Mouse (Mus musculus): ENCODE measurements around the gene Calcoco1. TPM values are rescaled to one million over a fixed set of nuclear protein-coding genes. Genes with fewer than 3 reads are reported as not detected.
A peak's percentile ranks its signal among the peaks of the same experiment; 100 is the strongest.

Gene Calcoco1
- total and polyA plus RNA-seq, 2 experiments from 2014 or later = 36.9 to 42.6 TPM

GRCm38 (mm10) chr15:102739520-102740297 lies 17.7 kb upstream of the Calcoco1 start:
- Histone ChIP-seq H3K4me3 (ENCODE audit: low read depth, low read length) (no peak overlapping the region), H3K9me3 (ENCODE audit: low read length) (no peaks in the 10 kb centered on the region), H3K4me1 (ENCODE audit: insufficient read depth) (peaks cover 41% of the 10 kb centered on the region), H3K27me3 (ENCODE audit: insufficient read depth, low read length) (no peaks in the 10 kb centered on the region), H3K27ac (ENCODE audit: low read depth, low read length) (no peak overlapping the region), H3K4me2 (ENCODE audit: low read depth) (no peak overlapping the region), H3K36me3 (ENCODE audit: insufficient read depth) (no peaks in the 10 kb centered on the region), H3K9ac (no peak overlapping the region)
- DNase-seq (peak; percentile 87), ATAC-seq (peak; percentile 44)
- TF ChIP-seq CTCF (IDR thresholded peaks at IDR 0.05; ENCODE audit: low read depth) = peak; percentile 89
- 28% methylated on average over 15 of the region's 15 CpGs for WGBS

- no peak for TF ChIP-seq CTCF (IDR thresholded peaks at IDR 0.05; ENCODE audit: low read depth)
- no peak overlapping the region for H3K27ac ChIP-seq (ENCODE audit: low read depth, low read length)
- H3K4me3 ChIP-seq (ENCODE audit: low read depth, low read length) = no peak overlapping the region
- no peaks in the 10 kb centered on the region for H3K36me3 ChIP-seq (ENCODE audit: insufficient read depth)
- H3K27me3 ChIP-seq (ENCODE audit: insufficient read depth, low read length) = no peaks in the 10 kb centered on the region
- ATAC-seq (no peak), DNase-seq (no peak)
- 70% methylated on average over 2 of the region's 2 CpGs for WGBS
- no peak overlapping the region for H3K9ac ChIP-seq
- no peaks in the 10 kb centered on the region for H3K9me3 ChIP-seq (ENCODE audit: low read length)
- H3K4me2 ChIP-seq (ENCODE audit: low read depth) = no peak overlapping the region
- peaks cover 33% of the 10 kb centered on the region for H3K4me1 ChIP-seq (ENCODE audit: insufficient read depth)
Measured at GRCm38 (mm10) chr15:102738434-102738833, 16.5 kb upstream of the Calcoco1 start.

- peak overlapping the region; percentile 90 for H3K27ac ChIP-seq (ENCODE audit: low read depth, low read length)
- ATAC-seq (no peak), DNase-seq (no peak)
- no peak for TF ChIP-seq CTCF (IDR thresholded peaks at IDR 0.05; ENCODE audit: low read depth)
- H3K9me3 ChIP-seq (ENCODE audit: low read length) = no peaks in the 10 kb centered on the region
- H3K27me3 ChIP-seq (ENCODE audit: insufficient read depth, low read length) = no peaks in the 10 kb centered on the region
- H3K4me2 ChIP-seq (ENCODE audit: low read depth) = no peak overlapping the region
- H3K4me1 ChIP-seq (ENCODE audit: insufficient read depth) = peaks cover 41% of the 10 kb centered on the region
- no peak overlapping the region for H3K9ac ChIP-seq
- WGBS = 72% methylated on average over 19 of the region's 19 CpGs
- H3K36me3 ChIP-seq (ENCODE audit: insufficient read depth) = no peaks in the 10 kb centered on the region
- no peak overlapping the region for H3K4me3 ChIP-seq (ENCODE audit: low read depth, low read length)
Measured at GRCm38 (mm10) chr15:102737092-102737491, 15.1 kb upstream of the Calcoco1 start.

GRCm38 (mm10) chr15:102736127-102736944 lies 14.4 kb upstream of the Calcoco1 start:
- 12% methylated on average over 35 of the region's 36 CpGs for WGBS
- Histone ChIP-seq H3K9ac (peak overlapping the region; percentile 35; the same call in 1 of the 2 replicates), H3K27me3 (ENCODE audit: insufficient read depth, low read length) (no peaks in the 10 kb centered on the region)

GRCm38 (mm10) chr15:102735031-102735430 lies 13.1 kb upstream of the Calcoco1 start:
- H3K9ac ChIP-seq = 0 out of 2 replicates have a peak overlapping the region, but pooled peaks have one; percentile 35
- WGBS = 27% methylated on average over 14 of the region's 14 CpGs
- H3K27me3 ChIP-seq (ENCODE audit: insufficient read depth, low read length) = no peaks in the 10 kb centered on the region
- no peak overlapping the region for H3K4me3 ChIP-seq (ENCODE audit: low read depth, low read length)
- H3K4me1 ChIP-seq (ENCODE audit: insufficient read depth) = peaks cover 44% of the 10 kb centered on the region
- H3K36me3 ChIP-seq (ENCODE audit: insufficient read depth) = no peaks in the 10 kb centered on the region
- DNase-seq = peak; percentile 35
- peak; percentile 31 for TF ChIP-seq CTCF (IDR thresholded peaks at IDR 0.05; ENCODE audit: low read depth)
- peak overlapping the region; percentile 90 for H3K27ac ChIP-seq (ENCODE audit: low read depth, low read length)
- no peak for ATAC-seq
- no peak overlapping the region for H3K4me2 ChIP-seq (ENCODE audit: low read depth)
- no peaks in the 10 kb centered on the region for H3K9me3 ChIP-seq (ENCODE audit: low read length)

More at GRCm38 (mm10) chr15:102736127-102736944, 14.4 kb upstream of the Calcoco1 start:
- no peak for TF ChIP-seq CTCF (IDR thresholded peaks at IDR 0.05; ENCODE audit: low read depth)
- H3K4me2 ChIP-seq (ENCODE audit: low read depth) = peak overlapping the region; percentile 43
- H3K36me3 ChIP-seq (ENCODE audit: insufficient read depth) = no peaks in the 10 kb centered on the region
- DNase-seq = peak; percentile 86
- peak overlapping the region; percentile 9; the same call in 1 of the 2 replicates for H3K4me3 ChIP-seq (ENCODE audit: low read depth, low read length)
- H3K9me3 ChIP-seq (ENCODE audit: low read length) = no peaks in the 10 kb centered on the region
- peak; percentile 61 for ATAC-seq
- H3K4me1 ChIP-seq (ENCODE audit: insufficient read depth) = peaks cover 44% of the 10 kb centered on the region
- H3K27ac ChIP-seq (ENCODE audit: low read depth, low read length) = peak overlapping the region; percentile 90

- H3K9ac ChIP-seq = peak overlapping the region; percentile 35; the same call in 1 of the 2 replicates
- H3K9me3 ChIP-seq (ENCODE audit: low read length) = no peaks in the 10 kb centered on the region
- no peak overlapping the region for H3K4me3 ChIP-seq (ENCODE audit: low read depth, low read length)
- H3K4me1 ChIP-seq (ENCODE audit: insufficient read depth) = peaks cover 42% of the 10 kb centered on the region
- no peaks in the 10 kb centered on the region for H3K36me3 ChIP-seq (ENCODE audit: insufficient read depth)
- no peak for TF ChIP-seq CTCF (IDR thresholded peaks at IDR 0.05; ENCODE audit: low read depth)
- ATAC-seq = no peak
- H3K27me3 ChIP-seq (ENCODE audit: insufficient read depth, low read length) = no peaks in the 10 kb centered on the region
- H3K27ac ChIP-seq (ENCODE audit: low read depth, low read length) = peak overlapping the region; percentile 88
- 57% methylated on average over 28 of the region's 28 CpGs for WGBS
- no peak overlapping the region for H3K4me2 ChIP-seq (ENCODE audit: low read depth)
- DNase-seq = peak; percentile 57
Measured at GRCm38 (mm10) chr15:102733759-102734531, 12.0 kb upstream of the Calcoco1 start.
